Mouse (Mus musculus): ENCODE measurements around the gene Cdh19. TPM values are rescaled to one million over a fixed set of nuclear protein-coding genes. Genes with fewer than 3 reads are reported as not detected.

Cdh19 gene
- 0.16 and 0.18 TPM in 2 replicates for polyA plus RNA-seq (2014; fragmentation: Nextera tagmentation; extraction: Ambion mirVana)

DNA sequence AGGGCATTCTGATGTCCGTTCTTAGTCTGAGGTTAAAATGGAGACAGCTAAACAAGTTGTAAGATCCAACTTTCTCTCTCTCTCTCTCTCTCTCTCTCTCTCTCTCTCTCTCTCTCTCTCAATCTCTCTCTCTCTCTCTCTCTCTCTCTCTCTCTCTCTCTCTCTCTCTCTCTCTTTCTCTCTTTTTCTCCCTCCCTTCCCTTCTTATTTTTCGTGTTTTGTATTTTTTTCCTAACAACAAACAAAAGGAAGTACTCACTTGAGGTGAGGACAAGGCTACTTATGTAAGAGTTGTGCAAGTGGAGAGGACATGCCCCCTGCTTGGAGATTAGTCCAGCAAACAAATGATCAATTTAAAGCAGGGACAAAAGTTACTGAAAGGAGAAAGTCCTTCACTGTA is at the start of gene Cdh19:
Cdh19 (minus strand) TSS at position 101 of the 400 bp plus-strand sequence.
- Histone ChIP-seq H3K4me2 (ENCODE audit: low read length) (peak within 1 kb of the TSS; percentile 6; the same call in 1 of the 2 replicates), H3K4me1 (ENCODE audit: control insufficient read depth in 2 of 2, insufficient read depth in 2 of 2, low read length in 2 of 2) (no peaks in the 10 kb centered on the region), H3K27me3 (ENCODE audit: control insufficient read depth, insufficient read depth, low read length) (no peaks in the 10 kb centered on the region), H3K36me3 (ENCODE audit: control insufficient read depth, insufficient read depth, low read length) (no peaks in the 10 kb centered on the region), H3K4me3 (ENCODE audit: control insufficient read depth in 1 of 2, insufficient read depth in 1 of 2, low read depth in 1 of 2, low read length in 2 of 2) (no peak within 1 kb of the TSS), H3K9ac (ENCODE audit: low read length) (no peak within 1 kb of the TSS), H3K27ac (replicated peaks in 1 of 2; ENCODE audit: control insufficient read depth in 1 of 2, insufficient read depth in 1 of 2, low read depth in 2 of 2, low read length in 2 of 2) (no peak within 1 kb of the TSS), H3K9me3 (ENCODE audit: control insufficient read depth, low read length) (no peaks in the 10 kb centered on the region)
- 50% methylated on average over 2 of the region's 2 CpGs for WGBS
- ATAC-seq (ENCODE audit: insufficient number of reproducible peaks, insufficient read depth, low FRiP score, low read depth): no peak

GRCm38 (mm10) chr1:111020434-111021060 is 43.2 kb upstream of the Cdh19 start:
- no peak for ATAC-seq (ENCODE audit: insufficient number of reproducible peaks, insufficient read depth, low FRiP score, low read depth)
- H3K27me3 ChIP-seq (ENCODE audit: control insufficient read depth, insufficient read depth, low read length): no peaks in the 10 kb centered on the region
- H3K4me3 ChIP-seq (ENCODE audit: control insufficient read depth in 1 of 2, insufficient read depth in 1 of 2, low read depth in 1 of 2, low read length in 2 of 2): no peak overlapping the region
- H3K4me1 ChIP-seq (ENCODE audit: control insufficient read depth in 2 of 2, insufficient read depth in 2 of 2, low read length in 2 of 2): no peaks in the 10 kb centered on the region
- no peaks in the 10 kb centered on the region for H3K36me3 ChIP-seq (ENCODE audit: control insufficient read depth, insufficient read depth, low read length)
- no peak overlapping the region for H3K9ac ChIP-seq (ENCODE audit: low read length)
- 59% methylated on average over 3 of the region's 3 CpGs for WGBS
- no peak overlapping the region for H3K4me2 ChIP-seq (ENCODE audit: low read length)
- H3K27ac ChIP-seq (replicated peaks in 1 of 2; ENCODE audit: control insufficient read depth in 1 of 2, insufficient read depth in 1 of 2, low read depth in 2 of 2, low read length in 2 of 2): no peak overlapping the region
- H3K9me3 ChIP-seq (ENCODE audit: control insufficient read depth, low read length): no peaks in the 10 kb centered on the region

DNA sequence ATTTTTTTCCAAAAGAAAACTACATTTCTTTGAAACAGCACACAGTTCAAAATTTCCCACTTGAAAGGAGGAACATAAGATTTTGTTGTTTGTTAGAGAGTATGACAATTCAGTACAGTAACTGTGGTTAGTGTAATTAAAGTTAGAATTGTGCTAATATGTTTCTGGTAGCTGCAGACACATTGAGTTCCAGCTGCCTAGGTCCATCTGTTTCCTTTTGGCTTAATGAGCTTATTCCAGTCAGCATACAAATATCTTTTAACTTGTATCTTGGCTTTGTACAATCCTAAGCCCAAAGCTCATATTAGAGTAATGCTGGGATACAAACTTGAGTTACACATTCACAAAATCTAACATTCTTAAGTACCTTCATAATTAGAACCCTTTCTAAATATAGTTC is 40.3 kb upstream of the Cdh19 start:
- Histone ChIP-seq H3K4me3 (ENCODE audit: control insufficient read depth in 1 of 2, insufficient read depth in 1 of 2, low read depth in 1 of 2, low read length in 2 of 2) (no peak overlapping the region), H3K4me1 (ENCODE audit: control insufficient read depth in 2 of 2, insufficient read depth in 2 of 2, low read length in 2 of 2) (no peaks in the 10 kb centered on the region), H3K36me3 (ENCODE audit: control insufficient read depth, insufficient read depth, low read length) (no peaks in the 10 kb centered on the region), H3K9me3 (ENCODE audit: control insufficient read depth, low read length) (no peaks in the 10 kb centered on the region), H3K27ac (replicated peaks in 1 of 2; ENCODE audit: control insufficient read depth in 1 of 2, insufficient read depth in 1 of 2, low read depth in 2 of 2, low read length in 2 of 2) (no peak overlapping the region), H3K4me2 (ENCODE audit: low read length) (no peak overlapping the region), H3K27me3 (ENCODE audit: control insufficient read depth, insufficient read depth, low read length) (no peaks in the 10 kb centered on the region), H3K9ac (ENCODE audit: low read length) (no peak overlapping the region)
- no peak for ATAC-seq (ENCODE audit: insufficient number of reproducible peaks, insufficient read depth, low FRiP score, low read depth)

GRCm38 (mm10) chr1:110989824-110990223 is 12.4 kb upstream of the Cdh19 start:
- Histone ChIP-seq H3K36me3 (ENCODE audit: control insufficient read depth, insufficient read depth, low read length) (no peaks in the 10 kb centered on the region), H3K27ac (replicated peaks in 1 of 2; ENCODE audit: control insufficient read depth in 1 of 2, insufficient read depth in 1 of 2, low read depth in 2 of 2, low read length in 2 of 2) (no peak overlapping the region), H3K4me2 (ENCODE audit: low read length) (no peak overlapping the region), H3K9ac (ENCODE audit: low read length) (no peak overlapping the region), H3K9me3 (ENCODE audit: control insufficient read depth, low read length) (no peaks in the 10 kb centered on the region), H3K4me1 (ENCODE audit: control insufficient read depth in 2 of 2, insufficient read depth in 2 of 2, low read length in 2 of 2) (no peaks in the 10 kb centered on the region), H3K4me3 (ENCODE audit: control insufficient read depth in 1 of 2, insufficient read depth in 1 of 2, low read depth in 1 of 2, low read length in 2 of 2) (no peak overlapping the region), H3K27me3 (ENCODE audit: control insufficient read depth, insufficient read depth, low read length) (no peaks in the 10 kb centered on the region)
- ATAC-seq (ENCODE audit: insufficient number of reproducible peaks, insufficient read depth, low FRiP score, low read depth): no peak

DNA sequence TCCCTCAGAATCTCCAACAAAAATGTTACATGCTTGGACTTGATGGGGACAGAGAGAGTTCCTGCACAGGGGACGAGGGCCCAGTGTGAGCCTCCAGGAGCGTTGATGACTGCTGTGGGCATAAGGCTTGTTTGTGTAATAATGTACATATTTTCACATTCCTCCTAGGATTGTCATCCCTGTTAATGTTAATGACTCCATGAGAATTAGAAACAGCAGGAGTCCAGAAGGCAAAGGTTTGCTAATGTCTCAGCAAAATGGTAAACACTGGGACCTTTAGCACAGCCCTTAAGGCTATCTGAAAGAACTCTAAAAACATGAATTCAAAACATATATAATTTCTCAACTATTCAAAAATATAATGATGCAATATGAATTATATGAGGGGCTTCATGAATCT is 8.2 kb downstream of the Cdh19 start:
- Histone ChIP-seq H3K4me1 (ENCODE audit: control insufficient read depth in 2 of 2, insufficient read depth in 2 of 2, low read length in 2 of 2) (no peaks in the 10 kb centered on the region), H3K9ac (ENCODE audit: low read length) (no peak overlapping the region), H3K9me3 (ENCODE audit: control insufficient read depth, low read length) (no peaks in the 10 kb centered on the region), H3K27ac (replicated peaks in 1 of 2; ENCODE audit: control insufficient read depth in 1 of 2, insufficient read depth in 1 of 2, low read depth in 2 of 2, low read length in 2 of 2) (no peak overlapping the region), H3K4me2 (ENCODE audit: low read length) (no peak overlapping the region), H3K27me3 (ENCODE audit: control insufficient read depth, insufficient read depth, low read length) (no peaks in the 10 kb centered on the region), H3K36me3 (ENCODE audit: control insufficient read depth, insufficient read depth, low read length) (no peaks in the 10 kb centered on the region), H3K4me3 (ENCODE audit: control insufficient read depth in 1 of 2, insufficient read depth in 1 of 2, low read depth in 1 of 2, low read length in 2 of 2) (no peak overlapping the region)
- 85% methylated on average over 2 of the region's 2 CpGs for WGBS
- no peak for ATAC-seq (ENCODE audit: insufficient number of reproducible peaks, insufficient read depth, low FRiP score, low read depth)

GRCm38 (mm10) chr1:110909752-110910151 is 67.6 kb downstream of the Cdh19 start:
- no peak overlapping the region for H3K4me2 ChIP-seq (ENCODE audit: low read length)
- H3K9me3 ChIP-seq (ENCODE audit: control insufficient read depth, low read length): no peaks in the 10 kb centered on the region
- no peak overlapping the region for H3K27ac ChIP-seq (replicated peaks in 1 of 2; ENCODE audit: control insufficient read depth in 1 of 2, insufficient read depth in 1 of 2, low read depth in 2 of 2, low read length in 2 of 2)
- no peak overlapping the region for H3K9ac ChIP-seq (ENCODE audit: low read length)
- no peaks in the 10 kb centered on the region for H3K36me3 ChIP-seq (ENCODE audit: control insufficient read depth, insufficient read depth, low read length)
- 55% methylated on average over 1 of the region's 1 CpGs for WGBS
- no peak for ATAC-seq (ENCODE audit: insufficient number of reproducible peaks, insufficient read depth, low FRiP score, low read depth)
- H3K4me1 ChIP-seq (ENCODE audit: control insufficient read depth in 2 of 2, insufficient read depth in 2 of 2, low read length in 2 of 2): no peaks in the 10 kb centered on the region
- no peak overlapping the region for H3K4me3 ChIP-seq (ENCODE audit: control insufficient read depth in 1 of 2, insufficient read depth in 1 of 2, low read depth in 1 of 2, low read length in 2 of 2)
- H3K27me3 ChIP-seq (ENCODE audit: control insufficient read depth, insufficient read depth, low read length): no peaks in the 10 kb centered on the region

DNA sequence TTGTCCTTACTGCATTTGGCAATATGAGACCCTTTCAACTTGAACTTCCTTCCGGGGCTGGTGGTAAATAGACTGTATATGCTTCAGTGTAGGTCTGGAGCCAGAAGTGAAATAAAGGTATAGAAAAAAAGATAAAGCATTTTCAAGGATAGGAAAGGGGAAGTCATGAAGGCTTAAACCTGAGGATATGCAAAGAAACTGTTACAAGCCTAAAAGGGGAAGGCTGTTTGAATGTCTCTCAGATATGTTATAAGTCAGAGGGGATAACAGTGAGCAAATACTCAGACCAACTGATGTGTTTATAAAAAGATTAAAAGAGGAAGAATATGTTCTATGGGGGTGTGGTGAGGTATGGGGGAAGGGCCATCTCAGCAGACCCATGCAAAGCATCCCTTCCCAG is 68.2 kb downstream of the Cdh19 start:
- H3K4me2 ChIP-seq (ENCODE audit: low read length): no peak overlapping the region
- no peak for ATAC-seq (ENCODE audit: insufficient number of reproducible peaks, insufficient read depth, low FRiP score, low read depth)
- no peaks in the 10 kb centered on the region for H3K27me3 ChIP-seq (ENCODE audit: control insufficient read depth, insufficient read depth, low read length)
- no peak overlapping the region for H3K4me3 ChIP-seq (ENCODE audit: control insufficient read depth in 1 of 2, insufficient read depth in 1 of 2, low read depth in 1 of 2, low read length in 2 of 2)
- no peak overlapping the region for H3K27ac ChIP-seq (replicated peaks in 1 of 2; ENCODE audit: control insufficient read depth in 1 of 2, insufficient read depth in 1 of 2, low read depth in 2 of 2, low read length in 2 of 2)
- no peaks in the 10 kb centered on the region for H3K9me3 ChIP-seq (ENCODE audit: control insufficient read depth, low read length)
- no peaks in the 10 kb centered on the region for H3K36me3 ChIP-seq (ENCODE audit: control insufficient read depth, insufficient read depth, low read length)
- no peak overlapping the region for H3K9ac ChIP-seq (ENCODE audit: low read length)
- no peaks in the 10 kb centered on the region for H3K4me1 ChIP-seq (ENCODE audit: control insufficient read depth in 2 of 2, insufficient read depth in 2 of 2, low read length in 2 of 2)
- WGBS: 88% methylated on average over 1 of the region's 1 CpGs

GRCm38 (mm10) chr1:110904266-110904665 is 73.1 kb downstream of the Cdh19 start:
- Histone ChIP-seq H3K4me3 (ENCODE audit: control insufficient read depth in 1 of 2, insufficient read depth in 1 of 2, low read depth in 1 of 2, low read length in 2 of 2) (no peak overlapping the region), H3K9me3 (ENCODE audit: control insufficient read depth, low read length) (no peaks in the 10 kb centered on the region), H3K4me2 (ENCODE audit: low read length) (no peak overlapping the region), H3K36me3 (ENCODE audit: control insufficient read depth, insufficient read depth, low read length) (no peaks in the 10 kb centered on the region), H3K27ac (replicated peaks in 1 of 2; ENCODE audit: control insufficient read depth in 1 of 2, insufficient read depth in 1 of 2, low read depth in 2 of 2, low read length in 2 of 2) (no peak overlapping the region), H3K4me1 (ENCODE audit: control insufficient read depth in 2 of 2, insufficient read depth in 2 of 2, low read length in 2 of 2) (no peaks in the 10 kb centered on the region), H3K27me3 (ENCODE audit: control insufficient read depth, insufficient read depth, low read length) (no peaks in the 10 kb centered on the region), H3K9ac (ENCODE audit: low read length) (no peak overlapping the region)
- 53% methylated on average over 2 of the region's 2 CpGs for WGBS
- ATAC-seq (ENCODE audit: insufficient number of reproducible peaks, insufficient read depth, low FRiP score, low read depth): no peak
